Mouse (Mus musculus) spleen, adult 18-20 months (tissue): ENCODE measurements around the gene Bbs1.
"Not testable (repeated sequence)": the region's sequence is repeated elsewhere in the genome, so short reads cannot be mapped to it uniquely, and the experiment has no call there.

Experiments
- DNase-seq, 2 experiments: peaks; one replicate each; pipeline ENCODE4 v3.0.0; 2022; ENCODE audit warnings: mixed read lengths in 2 of 2

Bbs1 gene

DNA sequence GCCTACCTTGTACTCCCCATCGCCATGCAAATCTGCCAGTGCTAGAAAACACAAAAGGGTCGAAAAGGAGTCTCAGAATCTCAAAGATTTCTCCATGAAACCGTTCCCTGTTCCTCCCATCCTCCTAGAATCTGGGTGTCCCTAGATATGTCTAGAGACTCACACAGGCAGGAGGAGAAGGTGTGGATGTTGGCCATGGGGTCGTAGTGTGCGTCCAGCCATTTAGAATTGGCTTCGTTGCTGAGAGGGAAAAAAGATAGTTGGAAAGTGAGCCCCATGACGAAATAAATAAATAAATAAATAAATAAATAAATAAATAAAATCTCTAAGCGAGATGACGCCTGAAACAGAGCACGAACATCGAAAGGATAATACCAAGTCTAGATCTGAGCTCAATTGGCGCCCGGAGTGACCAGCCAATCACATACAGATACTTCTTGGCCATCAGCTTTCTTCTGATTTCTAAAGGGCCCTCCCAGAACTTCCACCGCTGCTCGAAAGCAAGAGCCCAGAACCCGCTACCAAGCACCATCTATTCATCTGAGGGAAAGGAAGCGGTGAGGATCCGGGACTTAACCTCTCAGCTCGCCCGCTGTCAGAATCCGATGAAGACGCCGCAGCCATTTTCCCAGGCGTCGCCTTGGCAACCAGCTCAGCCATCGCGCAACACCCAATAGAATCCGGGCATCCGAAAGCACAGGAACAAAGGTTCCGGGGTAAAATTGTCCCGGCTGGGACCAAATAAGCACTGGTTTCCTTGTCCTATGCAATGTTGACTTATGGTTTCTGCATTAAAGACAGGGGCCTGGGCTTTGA lies at the start of gene Bbs1:
Gene Bbs1 (minus strand): TSS at position 650 of the 816 bp plus-strand sequence.
- DNase-seq, result peak; percentile 44 to 63

DNA sequence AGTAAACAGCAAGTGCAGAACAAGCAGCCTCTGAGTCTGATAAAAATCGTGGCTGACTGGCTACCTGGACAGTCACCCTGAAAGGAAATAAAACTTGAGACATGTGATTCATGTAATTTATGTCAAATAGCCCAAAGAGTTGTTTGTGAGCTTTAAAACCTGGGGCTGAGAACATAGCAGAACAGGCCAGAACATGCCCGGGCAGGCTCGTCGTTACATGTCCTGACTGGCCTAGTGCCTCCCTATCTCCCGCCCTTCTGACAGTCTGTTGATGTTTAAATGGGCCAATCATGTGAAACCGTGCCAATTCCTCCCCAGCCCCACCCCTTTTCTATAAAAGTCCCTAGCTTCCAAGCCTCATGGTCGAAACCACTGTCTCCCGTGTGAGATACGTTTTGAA lies 42.2 kb upstream of the Bbs1 start:
- not testable (repeated sequence) for DNase-seq

DNA sequence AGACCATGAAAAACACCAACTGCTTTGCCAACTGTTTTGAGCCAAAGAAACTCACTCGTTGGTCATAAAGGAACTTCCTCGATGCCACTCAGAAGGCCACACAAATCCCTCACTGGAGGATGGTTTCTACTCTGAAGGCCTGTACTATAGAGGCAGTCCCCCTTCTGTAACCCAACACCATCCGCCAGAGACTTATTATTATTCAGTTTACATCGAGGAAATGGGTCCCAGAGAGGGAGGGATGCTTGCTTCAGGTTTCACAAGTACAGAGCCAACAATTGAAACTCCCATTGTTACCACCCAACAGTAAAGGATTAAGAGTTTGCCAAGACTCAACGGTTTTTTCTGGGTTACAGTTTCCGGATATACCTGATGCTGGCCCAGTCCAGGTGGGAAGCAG lies 39.1 kb upstream of the Bbs1 start:
- no peak for DNase-seq

DNA sequence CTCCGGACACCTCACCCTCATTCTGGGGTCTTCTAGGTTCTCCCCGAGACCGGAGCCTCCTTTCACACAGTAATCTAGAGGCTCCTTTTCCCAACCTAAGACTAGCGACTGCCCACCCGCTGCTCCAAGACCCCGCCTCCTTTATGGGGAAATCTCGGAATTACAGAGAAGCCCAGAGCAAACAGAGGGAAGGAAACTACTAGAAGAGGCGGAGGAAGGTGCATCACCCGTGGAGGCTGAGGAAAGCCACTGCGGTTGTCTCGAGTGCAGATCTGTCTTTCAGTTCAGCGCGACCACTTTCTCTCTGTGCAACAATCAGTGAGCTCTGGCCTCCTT lies 36.8 kb upstream of the Bbs1 start:
- DNase-seq, result no peak

DNA sequence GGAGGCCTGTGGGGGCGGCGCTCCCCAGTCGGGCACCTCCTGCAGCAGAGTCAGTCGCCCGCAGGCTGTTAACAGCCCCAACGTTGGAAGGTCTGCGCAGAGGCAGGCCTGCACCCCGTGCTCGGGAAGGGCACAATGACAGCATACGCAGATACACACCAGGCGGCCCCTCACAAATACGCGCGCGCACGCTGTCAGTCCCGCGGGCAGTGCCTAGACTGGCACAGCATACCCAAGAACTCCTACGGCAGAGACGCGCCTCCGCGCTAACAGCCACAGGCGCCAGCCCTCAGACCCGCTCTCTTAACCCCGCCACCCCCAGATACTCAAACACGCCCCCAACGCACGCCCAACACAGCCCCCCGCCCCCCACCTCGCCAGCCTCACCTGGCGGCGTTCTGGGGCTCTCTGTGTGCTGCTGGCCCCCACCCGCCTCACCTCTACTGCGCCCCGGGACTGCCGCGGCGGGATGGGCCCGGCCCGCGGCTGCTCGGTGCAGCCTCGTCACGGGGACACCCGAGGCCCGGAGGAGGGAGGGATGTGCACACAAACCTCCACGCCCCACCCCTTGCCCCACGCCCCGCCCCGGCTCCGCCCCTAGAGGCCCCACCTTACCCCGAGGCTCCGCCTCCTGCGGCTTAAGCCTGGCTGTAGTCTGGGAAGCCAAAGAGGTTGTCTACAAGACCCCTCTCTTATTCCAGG lies 36.3 kb upstream of the Bbs1 start, which contains the start of gene Peli3:
Gene Peli3 (minus strand): TSS at position 577 of the 702 bp plus-strand sequence.
- peak; percentile 70 to 77 for DNase-seq

DNA sequence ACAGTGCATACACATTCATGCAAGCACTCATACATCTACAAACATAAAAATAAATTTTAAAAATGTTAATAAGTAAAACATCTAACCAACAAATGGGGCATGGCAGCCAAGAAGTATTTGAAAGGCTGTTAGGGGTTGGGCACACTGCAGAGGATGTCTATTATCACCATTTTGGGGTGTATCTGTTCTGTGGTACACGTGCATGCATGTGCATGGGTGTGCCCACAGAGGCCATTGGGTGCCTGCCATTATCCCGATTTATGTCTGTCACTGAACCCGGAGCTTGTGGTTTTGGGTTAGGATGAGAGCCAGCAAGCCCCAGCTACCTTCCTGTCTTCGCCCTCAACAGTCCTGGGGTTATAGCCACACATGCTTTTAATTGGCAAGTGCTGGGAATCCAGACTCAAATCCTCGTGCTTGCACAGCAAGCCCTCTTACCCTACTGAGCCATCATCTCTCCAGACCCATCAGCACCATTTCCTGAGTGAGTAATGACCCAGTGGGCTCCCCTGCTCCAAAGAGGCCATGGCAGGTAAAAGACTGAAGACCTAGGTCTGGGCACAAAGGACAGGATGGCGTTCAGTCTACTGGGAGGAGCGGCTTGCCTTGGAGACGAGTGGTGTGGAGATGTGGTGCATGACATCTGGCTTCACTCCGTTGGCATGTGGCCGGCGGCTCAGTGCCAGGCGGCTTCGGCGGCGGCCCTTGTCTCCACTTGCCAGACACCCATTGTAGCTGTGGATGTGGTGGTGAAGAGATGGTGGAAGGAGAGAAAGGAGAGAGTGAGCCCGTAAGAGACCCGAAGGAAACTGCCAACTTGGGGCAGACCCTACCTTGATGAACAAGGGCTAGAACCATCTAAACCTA lies 31.2 kb upstream of the Bbs1 start:
- DNase-seq, result no peak

DNA sequence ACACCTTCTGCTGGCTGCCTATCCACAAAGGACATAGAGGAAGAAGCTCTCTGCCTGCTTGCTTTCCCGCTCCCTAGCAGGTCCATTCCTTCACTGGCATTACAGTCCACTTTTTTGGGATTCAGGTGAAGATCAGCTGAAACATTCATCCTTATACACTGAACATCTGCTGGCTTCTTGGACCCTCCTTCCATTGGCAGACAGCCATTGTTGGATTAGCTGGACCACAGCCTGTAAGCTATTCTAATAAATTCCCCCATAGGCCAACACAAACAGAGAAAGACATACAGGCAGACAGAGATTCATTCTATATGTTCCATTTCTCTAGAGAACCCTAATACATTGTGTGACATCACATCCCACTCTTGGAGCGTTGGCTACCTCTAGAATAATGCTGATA lies 30.5 kb upstream of the Bbs1 start:
- DNase-seq, result no peak

DNA sequence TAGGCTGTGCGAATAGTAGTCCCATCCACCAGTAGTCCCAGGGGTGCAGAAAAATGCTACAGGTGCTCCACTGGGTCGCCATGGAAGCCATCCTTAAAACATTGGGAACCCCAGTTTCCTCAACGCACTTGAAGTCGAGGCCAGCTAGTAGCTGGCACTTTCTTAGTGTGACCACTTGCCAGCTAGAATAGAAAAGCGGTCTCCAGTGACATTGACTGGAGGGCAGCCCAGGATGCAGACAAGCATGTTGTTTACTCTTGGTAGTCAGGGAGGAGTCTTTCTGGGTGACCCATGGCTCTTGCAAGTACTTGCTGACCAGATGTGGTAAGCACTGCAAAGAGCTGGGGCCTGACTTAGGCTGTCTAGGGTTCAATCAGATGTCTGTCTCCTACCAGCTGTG lies 22.4 kb upstream of the Bbs1 start:
- no peak for DNase-seq

DNA sequence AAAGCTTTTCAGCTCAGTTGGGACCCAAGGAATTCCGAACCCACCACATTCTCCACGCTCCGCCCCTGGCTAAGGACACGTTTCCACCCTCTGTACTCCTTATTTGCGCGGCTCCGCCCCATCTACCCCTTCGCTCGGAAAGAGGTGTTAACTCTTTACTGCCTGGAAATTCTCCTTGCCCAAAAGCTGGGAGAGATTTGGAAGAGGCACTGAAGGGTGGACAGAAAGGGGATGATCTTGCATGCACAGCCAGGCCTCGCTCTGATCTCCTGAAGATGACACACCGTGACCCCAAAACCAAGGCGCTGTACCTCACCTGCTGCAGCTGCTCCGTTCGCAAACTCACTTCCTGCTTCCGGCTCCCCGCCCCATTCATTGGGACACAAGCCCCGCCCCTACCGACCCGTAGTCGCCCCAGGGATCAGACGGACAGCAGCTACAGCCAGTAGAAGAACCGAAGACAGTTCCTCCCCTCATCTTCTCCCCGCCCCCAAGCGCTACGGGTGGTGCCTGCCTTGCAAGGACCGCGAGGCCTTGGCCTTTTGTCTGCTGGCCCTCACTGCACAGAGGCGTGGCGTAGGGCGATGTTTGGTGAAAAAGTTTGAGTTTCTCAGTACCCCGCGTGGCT lies 21.6 kb upstream of the Bbs1 start, which contains the start of gene Dpp3:
Gene Dpp3 (minus strand): TSS at position 384 of the 628 bp plus-strand sequence.
- DNase-seq, result peak; percentile 97 to 98

DNA sequence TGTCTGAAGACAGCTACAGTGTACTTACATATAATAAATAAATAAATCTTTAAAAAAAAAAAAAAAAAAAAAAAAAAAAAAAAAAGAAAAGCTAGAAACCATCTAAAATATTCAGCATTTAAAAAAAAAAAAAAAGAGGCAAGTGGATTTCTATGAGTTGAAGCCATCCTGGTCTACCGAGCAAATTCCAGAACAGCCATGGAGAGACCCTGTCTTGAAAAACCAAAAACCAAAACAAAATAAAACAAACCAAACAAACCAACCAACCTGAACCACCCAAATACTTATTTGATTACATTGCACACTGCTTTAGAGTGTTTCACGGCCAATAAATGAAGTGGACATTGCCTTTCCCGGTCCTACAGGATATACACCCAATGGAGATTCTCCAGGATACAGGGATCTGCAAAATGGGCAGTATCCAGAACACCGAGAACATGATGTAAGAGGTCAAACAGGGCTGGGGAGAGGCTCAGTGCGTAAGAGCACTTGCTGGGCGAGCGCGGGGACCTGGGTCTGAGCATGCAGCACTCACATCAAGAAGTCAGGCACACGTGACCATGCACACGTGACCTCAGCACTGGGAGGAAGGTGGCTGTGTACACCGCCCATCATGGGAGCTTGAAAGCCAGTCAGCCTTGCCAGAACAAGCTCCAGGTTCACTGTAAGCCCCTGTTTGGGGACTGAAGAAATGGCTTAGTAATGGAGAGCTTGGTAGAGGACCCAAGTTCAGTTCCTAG lies 18.9 kb upstream of the Bbs1 start:
- no peak for DNase-seq

DNA sequence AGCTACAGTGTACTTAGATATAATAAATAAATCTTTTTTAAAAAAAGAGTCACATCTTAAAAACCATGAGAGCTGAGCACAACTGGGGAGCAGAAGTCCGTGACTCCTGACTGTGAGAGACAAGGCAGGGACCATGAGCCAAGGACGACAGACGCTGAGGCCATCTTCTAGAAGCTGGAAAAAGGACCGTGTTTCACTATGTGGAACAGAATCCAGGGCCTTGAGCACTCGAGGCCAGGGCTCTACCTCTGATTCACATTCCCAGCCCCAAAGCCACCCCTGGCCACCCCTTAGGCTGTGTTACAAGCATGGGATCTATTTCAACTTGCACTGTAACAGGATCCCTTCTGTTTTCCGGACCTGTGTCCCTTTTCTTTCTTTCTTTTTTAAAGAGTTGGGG lies 13.2 kb upstream of the Bbs1 start:
- DNase-seq, result no peak

DNA sequence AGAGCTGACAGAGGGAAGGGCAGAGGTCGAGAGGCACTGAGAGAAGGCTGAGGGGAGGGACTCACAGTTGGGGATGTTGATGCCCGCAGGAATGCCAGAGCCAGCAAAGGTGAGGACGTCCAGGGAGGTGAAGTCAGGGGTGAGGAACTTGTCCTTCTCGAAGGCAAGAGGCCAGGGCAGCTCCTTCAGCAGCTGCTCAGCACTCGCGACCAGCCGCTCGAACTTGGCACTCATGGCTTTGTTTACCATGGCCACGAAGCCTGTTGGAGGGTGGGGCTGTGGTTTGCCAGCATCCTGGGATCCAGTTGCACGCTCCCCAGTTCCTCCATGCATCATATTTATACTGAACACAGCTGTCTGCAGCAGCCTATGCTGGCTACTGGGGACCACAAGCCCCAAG lies 10.4 kb upstream of the Bbs1 start:
- no peak for DNase-seq

DNA sequence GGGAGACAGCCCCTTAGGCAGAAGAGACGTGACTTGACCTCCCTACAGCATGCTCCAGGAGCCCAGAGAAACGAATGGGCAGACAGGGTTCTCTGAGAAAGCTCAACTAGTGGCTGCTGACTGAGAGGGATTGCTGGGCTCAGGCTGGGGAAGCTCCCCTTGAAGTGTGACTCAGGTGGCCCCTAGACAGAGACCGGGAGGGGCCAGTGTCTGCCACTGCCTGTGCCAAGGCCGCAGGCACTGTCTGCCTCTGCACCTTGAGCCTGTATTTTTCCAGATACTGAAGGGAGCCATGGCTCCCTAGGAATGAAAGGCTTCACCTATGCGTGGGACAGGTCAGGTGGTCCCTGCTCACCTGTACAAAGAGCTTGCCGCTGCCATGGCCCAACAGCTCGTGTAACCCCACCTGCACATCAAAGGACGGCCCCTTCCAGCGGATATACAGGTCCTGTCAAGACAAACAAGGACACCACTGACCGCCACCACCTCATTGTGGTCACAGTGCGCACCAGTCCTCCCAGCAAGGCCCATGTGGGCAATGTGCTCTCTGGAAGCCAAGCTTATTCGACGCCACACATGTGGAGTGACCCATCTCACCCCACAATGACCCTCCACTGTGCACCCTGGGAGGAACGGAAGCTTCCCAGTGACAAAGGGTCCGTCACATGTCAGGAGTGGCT lies 9.6 kb upstream of the Bbs1 start:
- no peak for DNase-seq

DNA sequence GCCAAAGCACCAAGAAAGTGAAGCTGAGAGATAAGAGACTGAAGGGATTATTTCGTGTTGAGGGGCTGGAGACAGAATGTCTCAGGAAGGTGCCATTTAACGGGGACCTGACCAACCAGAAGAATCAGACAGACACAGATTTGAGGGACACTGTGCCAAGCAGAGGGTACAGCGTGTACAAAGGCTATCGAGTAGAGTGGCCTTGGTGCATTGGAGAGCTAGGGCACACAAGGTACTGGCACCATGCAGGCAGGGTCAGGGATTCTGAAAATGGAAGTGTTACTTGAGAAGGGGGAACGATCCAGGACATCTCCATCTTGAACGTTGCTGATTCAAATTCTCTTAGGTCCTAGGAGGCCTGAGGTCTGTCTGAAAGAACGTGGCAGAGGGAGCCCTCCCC lies 2.9 kb upstream of the Bbs1 start:
- DNase-seq, result no peak

DNA sequence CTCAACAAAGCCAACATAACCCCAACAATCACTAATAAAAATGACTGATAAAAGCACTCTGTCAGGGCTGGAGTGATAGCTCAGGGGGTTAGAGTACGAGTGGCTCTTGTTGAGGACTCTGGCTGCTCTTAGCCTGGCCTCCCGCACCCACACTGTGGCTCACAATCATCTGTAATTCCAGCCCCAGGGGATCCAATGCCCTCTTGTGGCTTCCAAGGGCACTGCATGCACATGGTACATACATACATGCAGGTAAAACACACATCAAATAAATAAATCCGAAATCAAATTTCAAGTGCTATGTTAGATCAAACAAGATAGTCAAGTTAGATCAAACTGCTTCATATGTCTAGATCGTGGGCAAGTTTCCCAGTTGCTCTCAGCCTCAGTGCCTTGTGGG lies 1.7 kb upstream of the Bbs1 start:
- DNase-seq, result peak in 1 of 2 experiments; percentile 20

DNA sequence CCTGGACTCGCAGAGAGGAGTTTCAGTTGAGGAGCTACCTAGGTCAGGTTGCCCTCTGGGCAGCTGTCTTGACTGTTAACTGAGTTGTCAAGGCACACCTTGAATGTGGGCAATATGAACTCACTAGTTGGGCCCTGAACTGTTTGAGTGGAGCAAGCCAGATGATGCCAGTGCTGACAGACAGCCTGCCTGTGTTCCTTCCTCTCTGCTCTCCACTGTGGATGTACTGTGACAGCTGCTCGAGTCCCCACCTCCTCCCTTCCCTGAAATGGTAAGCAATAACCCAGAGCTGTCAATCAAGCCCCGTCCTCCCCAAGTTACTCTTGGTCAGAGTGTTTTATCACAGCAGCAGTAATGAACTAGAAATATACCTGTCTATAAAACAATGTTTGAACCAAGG lies 6.5 kb downstream of the Bbs1 start:
- no peak for DNase-seq

DNA sequence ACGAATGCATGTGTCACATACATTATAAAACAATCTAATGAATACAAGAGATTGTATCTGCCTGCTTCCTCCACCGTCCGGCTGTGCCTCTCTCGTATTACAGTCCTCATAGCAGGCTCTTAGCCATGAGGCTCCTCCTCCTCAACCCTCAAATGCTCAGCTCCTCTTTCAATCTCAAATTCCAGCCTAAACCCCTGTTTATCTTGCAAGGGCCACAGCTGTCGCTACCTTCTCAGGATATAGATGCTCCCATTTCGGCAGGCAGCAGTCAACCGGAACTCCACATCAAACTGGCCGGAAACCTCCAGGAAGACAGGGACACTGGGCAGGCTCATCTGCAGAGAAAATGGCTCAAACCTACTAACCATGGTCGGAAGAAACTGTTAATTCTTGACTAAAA lies 7.5 kb downstream of the Bbs1 start:
- no peak for DNase-seq

DNA sequence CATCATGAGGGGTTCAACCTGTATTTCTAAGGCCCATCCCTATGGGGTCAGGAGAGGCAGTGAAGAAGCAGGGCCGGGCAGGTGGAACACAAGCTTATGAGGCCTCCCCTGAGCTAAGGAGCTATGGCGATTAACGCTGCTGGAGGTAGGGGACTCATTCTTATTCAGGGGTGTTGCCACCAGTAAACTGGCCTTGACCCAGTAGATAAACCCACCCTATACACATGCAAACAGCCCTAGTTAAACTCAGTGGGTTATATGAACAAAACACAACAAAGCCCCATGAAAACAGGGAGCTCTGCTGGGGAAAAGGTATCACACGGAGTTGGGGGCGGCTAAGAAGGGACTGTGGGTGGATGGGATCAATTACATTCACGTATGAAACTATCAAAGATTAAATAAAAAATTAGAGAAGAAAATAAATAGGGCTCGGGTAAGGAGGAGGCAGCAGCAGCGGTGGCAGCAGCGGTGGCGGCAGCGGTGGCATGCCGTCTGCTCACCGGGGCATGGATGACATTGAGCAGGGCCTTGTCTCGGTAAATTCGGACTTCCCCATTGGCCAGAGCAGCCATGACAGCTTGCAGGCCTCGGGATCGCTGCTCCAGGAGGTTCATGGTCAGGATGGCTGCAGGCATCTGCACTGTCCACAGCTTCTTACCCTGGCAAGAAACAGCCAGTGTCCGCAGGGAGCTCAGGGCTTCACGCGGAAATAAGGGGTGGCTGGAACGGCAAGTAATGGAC lies 9.5 kb downstream of the Bbs1 start:
- no peak for DNase-seq

DNA sequence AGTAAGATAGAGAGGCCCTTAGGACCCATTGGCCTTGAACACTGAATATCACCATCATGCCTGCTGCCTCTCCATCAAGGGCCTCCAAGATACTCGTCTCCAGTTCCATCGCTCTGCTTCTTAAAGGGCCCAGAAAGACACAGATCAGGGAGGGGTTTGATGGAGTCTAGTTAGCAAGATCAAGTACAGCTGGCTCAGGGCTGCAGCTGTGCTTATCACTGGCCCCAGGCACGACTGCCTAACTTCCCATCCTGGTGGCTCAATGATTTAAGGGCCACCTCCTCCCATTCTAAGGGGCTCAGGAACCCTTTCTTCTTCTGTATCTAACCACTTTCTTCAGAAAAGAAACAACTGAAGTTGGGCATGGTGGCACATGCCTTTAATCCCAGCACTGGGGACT lies 14.6 kb downstream of the Bbs1 start:
- DNase-seq, result no peak

DNA sequence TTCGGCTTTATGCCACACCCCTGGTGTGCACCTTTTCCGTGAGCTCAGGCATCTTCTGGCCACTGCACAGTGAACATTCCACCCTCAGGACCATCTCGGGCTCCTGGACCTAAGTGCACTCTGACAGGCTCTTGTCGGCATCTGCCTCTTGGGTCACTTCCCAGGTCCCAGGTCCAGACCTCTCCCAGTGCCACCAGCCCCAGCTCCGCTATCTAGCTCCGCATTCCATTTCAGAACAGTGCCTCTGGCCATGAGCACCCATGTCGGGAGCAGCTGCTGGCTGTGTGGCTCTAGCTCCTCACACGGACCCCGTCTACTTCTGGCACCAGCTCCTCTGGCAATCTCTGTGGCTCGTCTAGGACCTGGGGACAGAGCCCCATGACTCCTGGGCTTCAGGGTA lies 16.6 kb downstream of the Bbs1 start:
- no peak for DNase-seq

DNA sequence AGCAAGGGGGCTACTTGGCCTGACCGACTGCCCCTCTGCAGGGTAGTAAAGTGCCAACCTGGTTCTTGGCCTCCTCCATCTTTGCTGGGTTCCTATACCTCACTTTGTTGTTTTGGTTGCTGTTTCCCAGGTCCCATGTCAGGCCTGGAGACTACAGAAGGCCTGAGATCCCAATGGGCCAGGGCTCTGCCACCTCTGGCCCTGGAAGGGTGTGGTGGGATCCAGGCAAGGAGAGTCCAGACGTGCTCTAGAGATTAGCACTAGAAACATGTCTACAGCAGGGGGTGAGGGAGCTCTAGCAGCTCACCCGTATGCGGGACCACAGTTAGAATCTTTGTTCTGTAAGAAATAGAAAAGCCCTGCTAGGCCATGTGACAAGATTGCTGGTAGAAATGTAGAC lies 22.5 kb downstream of the Bbs1 start:
- no peak for DNase-seq
